Mouse (Mus musculus) midbrain, embryonic 12.5 days (tissue): ENCODE measurements around the gene Cald1. TPM values are rescaled to one million over a fixed set of nuclear protein-coding genes. Genes with fewer than 3 reads are reported as not detected.

Experiments used
- ATAC-seq: fragments of 200-750 bp; cut with Nextera tagmentation; 2 replicates; pipeline ENCODE4 v1.8.0; 2017; ENCODE audit warnings: low read depth, moderate TSS enrichment, moderate library complexity; ENCODE audit not compliant: low FRiP score
- H3K27ac ChIP-seq: fragments of 300-500 bp; sonication (generic); replicated peaks from 2 replicates; pipeline ENCODE4 v1.5.1; 2016; ENCODE audit warnings: mild to moderate bottlenecking
- H3K27me3 ChIP-seq: fragments of 300-500 bp; sonication (generic); 2 replicates; pipeline ENCODE4 v1.6.1; 2016; ENCODE audit warnings: mild to moderate bottlenecking
- H3K36me3 ChIP-seq: fragments of 300-500 bp; sonication (generic); 2 replicates; pipeline ENCODE4 v1.6.1; 2016
- H3K4me1 ChIP-seq: fragments of 300-500 bp; sonication (generic); 2 replicates; pipeline ENCODE4 v1.6.1; 2016
- H3K4me2 ChIP-seq: fragments of 300-500 bp; sonication (generic); replicated peaks from 2 replicates; pipeline ENCODE4 v1.6.1; 2016; ENCODE audit warnings: mild to moderate bottlenecking, moderate library complexity
- H3K4me3 ChIP-seq: fragments of 300-500 bp; sonication (generic); 2 replicates; pipeline ENCODE4 v1.5.1; 2016; ENCODE audit warnings: mild to moderate bottlenecking
- H3K9ac ChIP-seq: fragments of 300-500 bp; sonication (generic); replicated peaks from 2 replicates; pipeline ENCODE4 v1.6.1; 2016; ENCODE audit warnings: mild to moderate bottlenecking, moderate library complexity
- H3K9me3 ChIP-seq: fragments of 300-500 bp; sonication (generic); 2 replicates; pipeline ENCODE4 v1.6.1; 2016; ENCODE audit warnings: mild to moderate bottlenecking
- WGBS: fragments of 180-500 bp; shearing (Covaris S2); methylation state at CpG from one replicate; pipeline ENCODE4 v1.1.7; 2016; 5-methylcytosine and 5-hydroxymethylcytosine counted together
- polyA plus RNA-seq: library from polyadenylated mRNA; unstranded; fragments of >200 nt; fragmentation: Nextera tagmentation; extraction: Ambion mirVana; gene quantifications from 2 replicates; pipeline ENCODE4 v1.2.1, GENCODE M21; 2016

Gene Cald1
- polyA plus RNA-seq, 1 experiment from 2014 or later: 157 TPM

DNA sequence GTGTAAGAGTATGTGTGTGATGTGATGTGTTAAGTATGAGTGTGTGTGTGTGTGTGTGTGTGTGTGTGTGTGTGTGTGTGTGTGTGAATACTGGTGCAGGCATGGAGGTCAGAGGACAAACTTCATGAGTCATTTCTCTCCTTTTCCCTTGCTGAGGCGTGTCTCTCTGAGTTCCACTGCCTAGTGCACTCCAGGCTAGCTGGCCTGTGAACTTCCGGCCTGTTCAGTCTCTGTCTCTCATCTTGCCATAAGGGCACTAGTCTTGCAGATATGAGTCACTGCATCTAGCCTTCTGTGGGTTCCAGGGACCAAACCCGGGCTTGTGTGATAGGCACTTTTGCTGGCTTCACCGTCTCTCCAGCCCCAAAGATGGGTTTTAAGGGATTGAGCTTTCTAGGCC is 114.9 kb downstream of the Cald1 start:
- ATAC-seq: no peak
- Histone ChIP-seq H3K27ac (no peak overlapping the region), H3K9ac (0 out of 2 replicates have a peak overlapping the region, but pooled peaks have one; percentile 3), H3K27me3 (no peaks in the 10 kb centered on the region), H3K36me3 (no peaks in the 10 kb centered on the region), H3K4me1 (peaks cover 43% of the 10 kb centered on the region), H3K4me2 (no peak overlapping the region), H3K4me3 (no peak overlapping the region), H3K9me3 (no peaks in the 10 kb centered on the region)
- 83% methylated on average over 4 of the region's 4 CpGs for WGBS

- no peak for ATAC-seq
- H3K4me3 ChIP-seq: no peak overlapping the region
- no peaks in the 10 kb centered on the region for H3K36me3 ChIP-seq
- 87% methylated on average over 8 of the region's 8 CpGs for WGBS
- H3K27me3 ChIP-seq: no peaks in the 10 kb centered on the region
- no peak overlapping the region for H3K9ac ChIP-seq
- H3K9me3 ChIP-seq: no peaks in the 10 kb centered on the region
- H3K4me2 ChIP-seq: no peak overlapping the region
- peaks cover 37% of the 10 kb centered on the region for H3K4me1 ChIP-seq
- H3K27ac ChIP-seq: no peak overlapping the region
Measured at GRCm38 (mm10) chr6:34713777-34714176, 115.5 kb downstream of the Cald1 start.

GRCm38 (mm10) chr6:34714612-34715011 is 116.3 kb downstream of the Cald1 start:
- Histone ChIP-seq H3K4me3 (no peak overlapping the region), H3K27me3 (no peaks in the 10 kb centered on the region), H3K27ac (no peak overlapping the region), H3K9me3 (no peaks in the 10 kb centered on the region), H3K36me3 (no peaks in the 10 kb centered on the region), H3K4me1 (peaks cover 33% of the 10 kb centered on the region), H3K9ac (no peak overlapping the region), H3K4me2 (no peak overlapping the region)
- WGBS: 93% methylated on average over 4 of the region's 4 CpGs
- ATAC-seq: no peak

- Histone ChIP-seq H3K4me1 (peaks cover 17% of the 10 kb centered on the region), H3K36me3 (no peaks in the 10 kb centered on the region), H3K4me3 (no peak overlapping the region), H3K27ac (no peak overlapping the region), H3K9me3 (no peaks in the 10 kb centered on the region), H3K4me2 (no peak overlapping the region), H3K27me3 (no peaks in the 10 kb centered on the region), H3K9ac (no peak overlapping the region)
- no peak for ATAC-seq
- WGBS: 89% methylated on average over 9 of the region's 9 CpGs
Measured at GRCm38 (mm10) chr6:34716206-34716887, 118.0 kb downstream of the Cald1 start.

DNA sequence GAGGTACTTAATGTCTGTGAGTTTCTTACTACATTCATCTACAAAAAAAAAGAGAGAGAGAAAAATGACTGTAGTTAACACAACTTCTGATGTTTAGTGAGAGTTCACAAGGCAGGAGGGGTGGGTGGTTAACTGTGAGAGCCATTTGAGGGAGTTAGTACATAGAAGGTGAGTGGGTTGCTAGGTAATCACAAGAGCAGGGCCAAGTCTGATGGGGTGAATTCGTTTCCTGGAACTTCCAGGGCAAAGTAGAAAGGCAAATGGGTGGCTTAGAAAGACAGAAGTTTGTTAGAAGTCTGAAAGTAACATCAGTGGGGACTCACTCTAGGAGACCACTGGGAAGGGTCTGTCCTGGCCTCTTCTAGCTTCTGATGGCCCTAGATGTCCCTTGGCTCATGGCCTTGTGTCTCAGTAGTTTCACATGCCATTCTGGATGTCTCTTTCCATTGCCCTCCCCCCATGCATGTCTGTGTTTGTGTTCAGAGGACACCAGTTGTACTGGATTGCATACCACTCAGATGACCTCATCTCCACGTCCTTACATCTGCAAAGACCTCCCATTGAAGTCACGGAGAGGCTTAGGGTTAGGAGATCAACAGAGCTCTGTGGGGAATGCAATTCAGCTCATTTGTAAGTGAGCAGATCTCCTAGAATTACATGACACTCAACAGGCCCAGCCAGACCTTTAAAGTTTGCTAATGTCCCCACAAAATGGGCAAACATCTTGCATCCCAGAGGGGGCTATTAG is 118.8 kb downstream of the Cald1 start:
- no peak for ATAC-seq
- Histone ChIP-seq H3K9me3 (no peaks in the 10 kb centered on the region), H3K4me1 (0 out of 2 replicates have a peak, but pooled peaks cover 13% of the 10 kb centered on the region)

GRCm38 (mm10) chr6:34717651-34718050 is 119.4 kb downstream of the Cald1 start:
- Histone ChIP-seq H3K36me3 (no peaks in the 10 kb centered on the region), H3K9ac (no peak overlapping the region), H3K4me1 (0 out of 2 replicates have a peak, but pooled peaks cover 12% of the 10 kb centered on the region), H3K4me2 (no peak overlapping the region), H3K27ac (no peak overlapping the region), H3K9me3 (no peaks in the 10 kb centered on the region), H3K4me3 (no peak overlapping the region), H3K27me3 (no peaks in the 10 kb centered on the region)
- 67% methylated on average over 4 of the region's 4 CpGs for WGBS
- no peak for ATAC-seq

More for the DNA sequence above, 118.8 kb downstream of the Cald1 start:
- Histone ChIP-seq H3K9ac (no peak overlapping the region), H3K4me2 (no peak overlapping the region), H3K27ac (no peak overlapping the region), H3K36me3 (no peaks in the 10 kb centered on the region), H3K4me3 (no peak overlapping the region), H3K27me3 (no peaks in the 10 kb centered on the region)
- WGBS: 21% methylated on average over 3 of the region's 3 CpGs

DNA sequence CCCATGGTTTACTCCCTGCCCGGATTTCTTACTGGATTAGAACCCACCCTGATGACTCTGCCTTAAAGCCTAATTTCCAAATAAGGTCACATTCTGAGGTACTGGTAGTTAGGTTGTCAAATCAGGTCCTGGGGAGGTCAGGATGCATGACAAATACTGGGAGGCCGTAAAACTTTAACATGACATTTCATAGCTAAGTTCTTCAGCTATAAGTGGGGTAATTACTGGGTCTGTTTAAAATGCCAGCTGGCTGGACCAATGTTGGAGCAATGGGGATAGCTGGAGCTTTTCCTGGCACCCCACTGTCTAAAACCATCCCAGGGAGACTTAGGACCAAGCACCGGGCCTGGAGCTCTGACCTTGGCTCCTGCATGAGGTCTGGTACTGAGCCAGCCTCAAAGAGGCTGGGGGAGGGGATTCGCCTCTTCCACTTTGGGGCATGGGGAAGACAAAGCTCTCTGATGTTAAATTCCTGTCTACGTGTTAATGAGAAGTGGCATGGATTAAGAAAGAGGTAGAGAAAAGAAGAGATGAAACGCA is 120.9 kb downstream of the Cald1 start:
- 58% methylated on average over 6 of the region's 6 CpGs for WGBS
- H3K27ac ChIP-seq: no peak overlapping the region

DNA sequence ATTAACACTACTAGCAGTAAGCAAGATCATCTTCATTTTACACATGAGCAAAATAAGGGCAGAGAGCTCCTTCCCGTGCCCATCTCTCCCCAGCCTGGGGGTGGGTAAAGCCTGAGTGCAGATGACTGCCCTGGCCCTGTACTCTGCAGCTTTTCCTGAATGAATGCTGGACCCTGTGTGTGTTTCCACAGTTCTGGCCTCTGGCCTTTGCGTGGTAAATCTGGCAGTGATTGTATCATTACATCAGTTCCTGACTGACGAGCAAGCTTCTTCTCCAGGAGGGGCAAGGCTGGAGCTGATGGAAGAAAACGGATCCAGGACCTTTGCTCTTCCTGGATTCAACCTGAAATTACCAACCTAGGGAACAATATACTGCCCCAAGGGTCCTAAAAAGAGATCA is 122.1 kb downstream of the Cald1 start:
- no peak overlapping the region for H3K27ac ChIP-seq
- no peak overlapping the region for H3K9ac ChIP-seq
- H3K4me2 ChIP-seq: no peak overlapping the region
- WGBS: 78% methylated on average over 4 of the region's 4 CpGs
- H3K36me3 ChIP-seq: no peaks in the 10 kb centered on the region
- H3K4me3 ChIP-seq: no peak overlapping the region
- H3K9me3 ChIP-seq: no peaks in the 10 kb centered on the region
- H3K4me1 ChIP-seq: 0 out of 2 replicates have a peak, but pooled peaks cover 7% of the 10 kb centered on the region
- no peaks in the 10 kb centered on the region for H3K27me3 ChIP-seq
- ATAC-seq: no peak

More for the DNA sequence above, 120.9 kb downstream of the Cald1 start:
- Histone ChIP-seq H3K4me3 (no peak overlapping the region), H3K4me2 (no peak overlapping the region), H3K9me3 (no peaks in the 10 kb centered on the region), H3K36me3 (no peaks in the 10 kb centered on the region), H3K9ac (no peak overlapping the region), H3K27me3 (no peaks in the 10 kb centered on the region), H3K4me1 (0 out of 2 replicates have a peak, but pooled peaks cover 7% of the 10 kb centered on the region)
- ATAC-seq: no peak

GRCm38 (mm10) chr6:34721740-34722139 is 123.4 kb downstream of the Cald1 start:
- H3K27me3 ChIP-seq: no peaks in the 10 kb centered on the region
- 88% methylated on average over 6 of the region's 6 CpGs for WGBS
- ATAC-seq: no peak

DNA sequence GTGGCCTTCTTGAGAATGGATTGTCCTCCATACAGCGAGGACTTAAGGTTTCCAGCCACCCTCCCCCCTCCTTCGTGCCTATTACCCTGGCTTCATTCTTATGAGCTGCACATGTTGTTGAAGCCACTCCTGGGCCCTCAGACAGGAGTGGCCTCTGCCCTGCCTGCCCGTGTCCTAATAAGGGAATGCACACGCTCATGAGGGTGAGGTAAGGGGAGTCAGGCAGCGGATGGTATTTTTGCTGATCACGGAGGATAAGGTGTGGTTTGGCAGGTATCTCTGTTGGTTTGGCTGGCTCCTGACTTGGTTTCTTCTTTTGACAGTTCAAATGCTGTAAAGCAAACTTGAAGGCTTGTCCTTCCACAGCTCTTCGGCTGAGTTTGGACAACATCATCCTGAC is 124.4 kb downstream of the Cald1 start:
- Histone ChIP-seq H3K4me3 (no peak overlapping the region), H3K9me3 (no peaks in the 10 kb centered on the region), H3K9ac (no peak overlapping the region), H3K27me3 (no peaks in the 10 kb centered on the region), H3K36me3 (no peaks in the 10 kb centered on the region), H3K4me2 (no peak overlapping the region), H3K4me1 (peaks cover 9% of the 10 kb centered on the region; the same call in 1 of the 2 replicates), H3K27ac (no peak overlapping the region)
- WGBS: 86% methylated on average over 7 of the region's 7 CpGs
- ATAC-seq: no peak

More at GRCm38 (mm10) chr6:34721740-34722139, 123.4 kb downstream of the Cald1 start:
- H3K4me2 ChIP-seq: no peak overlapping the region
- H3K4me3 ChIP-seq: no peak overlapping the region
- H3K9me3 ChIP-seq: no peaks in the 10 kb centered on the region
- H3K27ac ChIP-seq: no peak overlapping the region
- H3K36me3 ChIP-seq: no peaks in the 10 kb centered on the region
- peaks cover 12% of the 10 kb centered on the region; the same call in 1 of the 2 replicates for H3K4me1 ChIP-seq
- no peak overlapping the region for H3K9ac ChIP-seq

- H3K27me3 ChIP-seq: no peaks in the 10 kb centered on the region
Measured at GRCm38 (mm10) chr6:34723250-34723904, 125.1 kb downstream of the Cald1 start.

More at GRCm38 (mm10) chr6:34723250-34723904, 125.1 kb downstream of the Cald1 start:
- Histone ChIP-seq H3K9ac (no peak overlapping the region), H3K4me3 (no peak overlapping the region), H3K9me3 (no peaks in the 10 kb centered on the region), H3K36me3 (no peaks in the 10 kb centered on the region), H3K4me2 (no peak overlapping the region), H3K27ac (no peak overlapping the region), H3K4me1 (peaks cover 9% of the 10 kb centered on the region; the same call in 1 of the 2 replicates)
- WGBS: 95% methylated on average over 10 of the region's 10 CpGs
- ATAC-seq: no peak
